Mouse (Mus musculus): Measurements from ENCODE around the gene Hoxa6. TPM values are rescaled to one million over a fixed set of nuclear protein-coding genes. Genes with fewer than 3 reads are reported as not detected.

Hoxa6 gene
- polyA plus RNA-seq, 1 experiment from 2014 or later, result 0.33 TPM

DNA sequence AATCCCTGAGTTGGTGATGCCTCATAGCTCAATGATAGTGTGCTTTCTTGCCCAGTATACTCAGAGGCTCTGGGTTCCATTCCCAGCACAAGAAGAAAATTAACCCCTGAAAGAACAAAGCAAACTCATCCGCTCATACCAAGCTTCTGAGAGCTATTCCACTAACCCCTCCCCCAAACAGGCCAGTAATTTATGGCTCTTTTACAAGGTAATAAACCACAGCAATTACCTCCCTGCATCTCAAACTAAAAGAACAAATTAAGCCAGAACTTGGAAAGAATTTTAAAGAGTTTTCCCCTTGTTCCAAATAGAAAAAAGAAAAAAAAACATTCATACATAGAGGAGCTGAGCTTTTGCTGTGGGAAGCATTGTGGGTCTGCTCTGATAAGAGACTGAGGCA, 25.7 kb downstream of the Hoxa6 start:
- Histone ChIP-seq H3K36me3 (ENCODE audit: control insufficient read depth, insufficient read depth, low read length) (no peaks in the 10 kb centered on the region), H3K27me3 (ENCODE audit: control insufficient read depth, insufficient read depth, low read length) (peaks cover 2% of the 10 kb centered on the region; the same call in 1 of the 2 replicates), H3K9ac (ENCODE audit: low read length) (no peak overlapping the region), H3K4me2 (replicated peaks; ENCODE audit: low read depth) (0 out of 2 replicates have a peak overlapping the region, but pooled peaks have one; percentile 5), H3K9me3 (ENCODE audit: control insufficient read depth, low read length) (no peaks in the 10 kb centered on the region), H3K4me3 (ENCODE audit: low read depth, low read length) (no peak overlapping the region), H3K27ac (replicated peaks) (peak overlapping the region; percentile 75), H3K4me1 (replicated peaks; ENCODE audit: control insufficient read depth, insufficient read depth) (peaks cover 3% of the 10 kb centered on the region; the same call in 1 of the 2 replicates)
- ATAC-seq (ENCODE audit: low FRiP score, low TSS enrichment), result no peak
- WGBS, result 41% methylated on average over 1 of the region's 1 CpGs
- TF ChIP-seq EP300 (optimal IDR thresholded peaks at IDR 0.05) (no peak), CTCF (IDR thresholded peaks at IDR 0.05; ENCODE audit: low read depth) (no peak)
- DNase-seq (ENCODE audit: low spot score), result no peak

DNA sequence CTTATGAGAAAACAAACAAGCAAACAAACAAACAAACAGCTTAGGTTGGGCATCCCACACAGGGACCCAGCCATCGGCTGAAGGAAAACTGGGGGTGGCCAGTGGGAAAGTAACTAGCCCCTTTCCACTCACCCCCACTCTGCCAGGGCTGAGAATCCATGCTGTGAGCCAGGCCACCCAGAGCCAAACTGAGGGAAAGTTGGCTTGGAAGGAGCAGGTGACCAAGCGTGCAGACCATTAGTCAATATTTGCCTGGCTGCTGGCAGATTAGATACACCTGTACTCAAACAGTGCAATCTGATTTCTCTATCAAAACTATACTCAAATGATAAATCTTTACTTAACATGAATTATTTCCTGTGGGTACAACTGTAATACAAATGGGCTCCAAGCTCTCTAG, 26.5 kb downstream of the Hoxa6 start:
- WGBS, result 31% methylated on average over 2 of the region's 2 CpGs
- no peak for TF ChIP-seq EP300 (optimal IDR thresholded peaks at IDR 0.05)
- no peak for TF ChIP-seq CTCF (IDR thresholded peaks at IDR 0.05; ENCODE audit: low read depth)
- H3K4me3 ChIP-seq (ENCODE audit: low read depth, low read length), result no peak overlapping the region
- peaks cover 2% of the 10 kb centered on the region; the same call in 1 of the 2 replicates for H3K27me3 ChIP-seq (ENCODE audit: control insufficient read depth, insufficient read depth, low read length)
- no peak overlapping the region for H3K9ac ChIP-seq (ENCODE audit: low read length)
- ATAC-seq (ENCODE audit: low FRiP score, low TSS enrichment) (no peak), DNase-seq (ENCODE audit: low spot score) (no peak)
- H3K4me2 ChIP-seq (replicated peaks; ENCODE audit: low read depth), result no peak overlapping the region
- H3K4me1 ChIP-seq (replicated peaks; ENCODE audit: control insufficient read depth, insufficient read depth), result no peaks in the 10 kb centered on the region; the same call in 1 of the 2 replicates
- H3K27ac ChIP-seq (replicated peaks), result no peak overlapping the region
- H3K9me3 ChIP-seq (ENCODE audit: control insufficient read depth, low read length), result no peaks in the 10 kb centered on the region
- no peaks in the 10 kb centered on the region for H3K36me3 ChIP-seq (ENCODE audit: control insufficient read depth, insufficient read depth, low read length)

- Histone ChIP-seq H3K9me3 (ENCODE audit: control insufficient read depth, low read length) (no peaks in the 10 kb centered on the region), H3K9ac (ENCODE audit: low read length) (peak overlapping the region; percentile 89), H3K27ac (replicated peaks) (peak overlapping the region; percentile 95), H3K36me3 (ENCODE audit: control insufficient read depth, insufficient read depth, low read length) (no peaks in the 10 kb centered on the region), H3K4me1 (replicated peaks; ENCODE audit: control insufficient read depth, insufficient read depth) (no peaks in the 10 kb centered on the region; the same call in 1 of the 2 replicates), H3K4me2 (replicated peaks; ENCODE audit: low read depth) (peak overlapping the region; percentile 75), H3K27me3 (ENCODE audit: control insufficient read depth, insufficient read depth, low read length) (no peaks in the 10 kb centered on the region), H3K4me3 (ENCODE audit: low read depth, low read length) (peak overlapping the region; percentile 63)
- DNase-seq (ENCODE audit: low spot score), result no peak
- WGBS, result 37% methylated on average over 3 of the region's 3 CpGs
- ATAC-seq (ENCODE audit: low FRiP score, low TSS enrichment), result no peak
- no peak for TF ChIP-seq CTCF (IDR thresholded peaks at IDR 0.05; ENCODE audit: low read depth)
- no peak for TF ChIP-seq EP300 (optimal IDR thresholded peaks at IDR 0.05)
These were observed 27.8 kb downstream of the Hoxa6 start for GRCm38 (mm10) chr6:52180726-52181125.

- H3K9ac ChIP-seq (ENCODE audit: low read length), result peak overlapping the region; percentile 89
- no peak for TF ChIP-seq CTCF (IDR thresholded peaks at IDR 0.05; ENCODE audit: low read depth)
- TF ChIP-seq EP300 (optimal IDR thresholded peaks at IDR 0.05), result no peak
- DNase-seq (ENCODE audit: low spot score) (no peak), ATAC-seq (ENCODE audit: low FRiP score, low TSS enrichment) (no peak)
- peak overlapping the region; percentile 95 for H3K27ac ChIP-seq (replicated peaks)
- H3K4me1 ChIP-seq (replicated peaks; ENCODE audit: control insufficient read depth, insufficient read depth), result no peaks in the 10 kb centered on the region; the same call in 1 of the 2 replicates
- peak overlapping the region; percentile 75 for H3K4me2 ChIP-seq (replicated peaks; ENCODE audit: low read depth)
- no peaks in the 10 kb centered on the region for H3K9me3 ChIP-seq (ENCODE audit: control insufficient read depth, low read length)
- 22% methylated on average over 11 of the region's 11 CpGs for WGBS
- no peaks in the 10 kb centered on the region for H3K27me3 ChIP-seq (ENCODE audit: control insufficient read depth, insufficient read depth, low read length)
- H3K4me3 ChIP-seq (ENCODE audit: low read depth, low read length), result peak overlapping the region; percentile 63
- no peaks in the 10 kb centered on the region for H3K36me3 ChIP-seq (ENCODE audit: control insufficient read depth, insufficient read depth, low read length)
These were observed 28.3 kb downstream of the Hoxa6 start for GRCm38 (mm10) chr6:52180213-52180710.

- Histone ChIP-seq H3K36me3 (ENCODE audit: control insufficient read depth, insufficient read depth, low read length) (no peaks in the 10 kb centered on the region), H3K27me3 (ENCODE audit: control insufficient read depth, insufficient read depth, low read length) (no peaks in the 10 kb centered on the region), H3K4me1 (replicated peaks; ENCODE audit: control insufficient read depth, insufficient read depth) (no peaks in the 10 kb centered on the region; the same call in 1 of the 2 replicates), H3K27ac (replicated peaks) (peak overlapping the region; percentile 95), H3K4me3 (ENCODE audit: low read depth, low read length) (peak overlapping the region; percentile 63), H3K9ac (ENCODE audit: low read length) (peak overlapping the region; percentile 89), H3K4me2 (replicated peaks; ENCODE audit: low read depth) (peak overlapping the region; percentile 75), H3K9me3 (ENCODE audit: control insufficient read depth, low read length) (no peaks in the 10 kb centered on the region)
- WGBS, result 13% methylated on average over 10 of the region's 10 CpGs
- ATAC-seq (ENCODE audit: low FRiP score, low TSS enrichment) (no peak), DNase-seq (ENCODE audit: low spot score) (peak; percentile 13)
- TF ChIP-seq EP300 (optimal IDR thresholded peaks at IDR 0.05) (no peak), CTCF (IDR thresholded peaks at IDR 0.05; ENCODE audit: low read depth) (no peak)
These were observed 28.8 kb downstream of the Hoxa6 start for GRCm38 (mm10) chr6:52179690-52180089.

DNA sequence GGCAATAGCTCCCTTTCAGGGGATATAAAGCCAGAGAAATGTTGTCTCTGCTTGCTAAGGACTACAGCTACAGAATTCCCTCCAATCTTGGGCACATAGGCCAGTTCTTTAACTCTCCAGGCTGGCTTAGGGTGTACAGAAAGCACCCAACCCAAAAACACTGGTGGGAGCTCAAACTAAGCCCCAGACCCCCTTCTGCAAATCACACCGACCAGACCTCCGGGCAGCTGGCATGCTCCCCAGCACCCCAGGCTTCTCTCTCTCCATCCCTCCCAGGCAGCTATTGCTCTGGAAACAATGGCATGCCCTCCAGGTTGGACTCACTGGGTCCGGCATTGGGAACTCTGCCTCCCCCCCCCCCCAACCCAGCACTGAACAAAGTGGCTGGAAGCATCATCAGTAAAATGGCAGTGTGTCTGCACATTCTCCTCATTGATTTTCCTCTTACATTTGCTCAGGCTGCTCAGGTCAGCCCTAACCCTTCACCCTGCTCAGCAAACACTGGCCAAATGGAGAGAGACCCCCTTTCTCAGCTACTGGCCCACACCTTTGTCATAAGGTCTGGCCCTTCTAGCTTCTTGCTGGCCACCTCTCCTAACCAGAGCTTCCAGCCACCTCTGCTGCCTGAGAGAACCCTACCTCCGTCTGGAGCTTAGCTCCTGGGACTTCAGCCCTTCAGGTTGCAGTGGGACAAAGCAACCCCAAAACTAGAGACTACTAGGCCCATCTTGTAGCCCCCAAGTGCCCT, 29.4 kb downstream of the Hoxa6 start:
- peak; percentile 13 for DNase-seq (ENCODE audit: low spot score)
- no peak for ATAC-seq (ENCODE audit: low FRiP score, low TSS enrichment)
- peak overlapping the region; percentile 95 for H3K27ac ChIP-seq (replicated peaks)
- peak overlapping the region; percentile 63 for H3K4me3 ChIP-seq (ENCODE audit: low read depth, low read length)
- no peaks in the 10 kb centered on the region; the same call in 1 of the 2 replicates for H3K4me1 ChIP-seq (replicated peaks; ENCODE audit: control insufficient read depth, insufficient read depth)
- no peaks in the 10 kb centered on the region for H3K36me3 ChIP-seq (ENCODE audit: control insufficient read depth, insufficient read depth, low read length)
- peak overlapping the region; percentile 89 for H3K9ac ChIP-seq (ENCODE audit: low read length)
- peak overlapping the region; percentile 75 for H3K4me2 ChIP-seq (replicated peaks; ENCODE audit: low read depth)
- TF ChIP-seq CTCF (IDR thresholded peaks at IDR 0.05; ENCODE audit: low read depth), result no peak
- no peak for TF ChIP-seq EP300 (optimal IDR thresholded peaks at IDR 0.05)
- no peaks in the 10 kb centered on the region for H3K9me3 ChIP-seq (ENCODE audit: control insufficient read depth, low read length)
- H3K27me3 ChIP-seq (ENCODE audit: control insufficient read depth, insufficient read depth, low read length), result no peaks in the 10 kb centered on the region
- WGBS, result 17% methylated on average over 4 of the region's 4 CpGs
